Mouse (Mus musculus): ENCODE data around the gene 2210016L21Rik. TPM values are rescaled to one million over a fixed set of nuclear protein-coding genes. Genes with fewer than 3 reads are reported as not detected.
"Not testable (repeated sequence)": the region's sequence is repeated elsewhere in the genome, so short reads cannot be mapped to it uniquely, and the experiment has no call there.

The 2210016L21Rik gene
- polyA plus RNA-seq, 1 experiment: 19.6 TPM

GRCm38 (mm10) chr5:114933206-114933605 lies 8.8 kb upstream of the 2210016L21Rik start:
- TF ChIP-seq TCF3 (IDR thresholded peaks at IDR 0.05; ENCODE audit: insufficient read length, low read depth): no peak
- no peak for TF ChIP-seq POLR2AphosphoS2 (IDR thresholded peaks at IDR 0.05; ENCODE audit: insufficient read length, low read depth)
- no peak for TF ChIP-seq MAX (IDR thresholded peaks at IDR 0.05; ENCODE audit: low read depth)
- TF ChIP-seq CEBPB (IDR thresholded peaks at IDR 0.05; ENCODE audit: insufficient read depth, poor library complexity, severe bottlenecking): no peak
- TF ChIP-seq TCF12 (IDR thresholded peaks at IDR 0.05; ENCODE audit: insufficient read depth, poor library complexity, severe bottlenecking): no peak
- TF ChIP-seq POLR2A (IDR thresholded peaks at IDR 0.05; ENCODE audit: insufficient read length, low read depth): no peak
- no peak for TF ChIP-seq MYOD1 (IDR thresholded peaks at IDR 0.05; ENCODE audit: control insufficient read depth in 1 of 3, insufficient read length in 2 of 3, low read depth in 2 of 3)
- Histone ChIP-seq H3K27me3 (ENCODE audit: control insufficient read depth, insufficient read depth, insufficient read length) (no peaks in the 10 kb centered on the region), H3ac (ENCODE audit: control insufficient read depth, insufficient read length) (no peak overlapping the region), H3K79me2 (ENCODE audit: control insufficient read depth, insufficient read depth) (no peaks in the 10 kb centered on the region), H3K36me3 (ENCODE audit: control insufficient read depth, insufficient read depth) (no peaks in the 10 kb centered on the region), H3K4me3 (no peak overlapping the region), H3K4me2 (ENCODE audit: low read depth) (no peak overlapping the region)

DNA sequence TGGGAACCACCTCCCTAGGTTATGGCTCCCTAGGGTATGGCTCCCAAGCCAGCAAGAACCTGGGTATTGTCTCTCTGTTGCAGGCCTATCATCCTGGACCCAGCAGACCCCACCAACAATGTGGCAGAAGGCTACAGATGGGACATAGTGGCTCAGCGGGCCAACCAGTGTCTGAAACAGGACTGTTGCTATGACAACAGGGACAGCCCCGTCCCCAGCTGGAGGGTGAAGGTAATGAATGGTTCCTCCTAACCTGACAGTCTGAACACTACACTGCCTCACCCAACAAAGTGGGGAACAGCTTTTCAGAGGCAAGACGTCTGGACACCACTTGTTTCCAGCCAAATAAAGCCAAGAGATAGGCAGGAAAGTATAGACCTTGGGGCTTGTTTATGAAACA lies 6.1 kb upstream of the 2210016L21Rik start:
- TF ChIP-seq POLR2A (IDR thresholded peaks at IDR 0.05; ENCODE audit: insufficient read length, low read depth): no peak
- no peak for TF ChIP-seq TCF3 (IDR thresholded peaks at IDR 0.05; ENCODE audit: insufficient read length, low read depth)
- TF ChIP-seq REST (IDR thresholded peaks at IDR 0.05; ENCODE audit: insufficient read depth, insufficient read length): no peak
- TF ChIP-seq CEBPB (IDR thresholded peaks at IDR 0.05; ENCODE audit: insufficient read depth, poor library complexity, severe bottlenecking): no peak
- no peak for TF ChIP-seq MYOD1 (IDR thresholded peaks at IDR 0.05; ENCODE audit: control insufficient read depth in 1 of 3, insufficient read length in 2 of 3, low read depth in 2 of 3)
- TF ChIP-seq MAX (IDR thresholded peaks at IDR 0.05; ENCODE audit: low read depth): no peak
- Histone ChIP-seq H3K4me3 (no peak overlapping the region), H3K27me3 (ENCODE audit: control insufficient read depth, insufficient read depth, insufficient read length) (no peaks in the 10 kb centered on the region), H3K36me3 (ENCODE audit: control insufficient read depth, insufficient read depth) (no peaks in the 10 kb centered on the region), H3K79me2 (ENCODE audit: control insufficient read depth, insufficient read depth) (no peaks in the 10 kb centered on the region), H3K4me2 (ENCODE audit: low read depth) (no peak overlapping the region), H3ac (ENCODE audit: control insufficient read depth, insufficient read length) (no peak overlapping the region)

DNA sequence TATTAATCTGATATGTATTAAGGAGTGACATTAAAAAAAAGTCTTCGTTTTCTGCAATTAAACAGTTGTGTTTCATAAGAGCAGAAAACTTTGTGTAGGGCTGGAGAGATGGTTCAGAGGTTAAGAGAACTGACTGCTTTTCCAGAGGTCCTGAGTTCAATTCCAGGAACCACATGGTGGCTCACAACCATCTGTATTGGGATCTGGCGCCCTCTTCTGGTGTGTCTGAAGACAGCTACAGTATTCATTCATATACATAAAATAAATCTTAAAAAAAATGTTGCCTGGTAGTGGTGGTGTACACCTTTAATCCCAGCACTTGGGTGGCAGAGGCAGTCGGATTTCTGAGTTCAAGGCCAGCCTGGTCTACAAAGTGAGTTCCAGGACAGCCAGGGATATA lies 820 bp upstream of the 2210016L21Rik start:
- not testable (repeated sequence) for H3K27me3 ChIP-seq (ENCODE audit: control insufficient read depth, insufficient read depth, insufficient read length); H3K36me3 ChIP-seq (ENCODE audit: control insufficient read depth, insufficient read depth); H3ac ChIP-seq (ENCODE audit: control insufficient read depth, insufficient read length)
- H3K79me2 ChIP-seq (ENCODE audit: control insufficient read depth, insufficient read depth): peaks cover 12% of the 10 kb centered on the region
- peak overlapping the region; percentile 66 for H3K4me3 ChIP-seq
- peak overlapping the region; percentile 93 for H3K4me2 ChIP-seq (ENCODE audit: low read depth)

DNA sequence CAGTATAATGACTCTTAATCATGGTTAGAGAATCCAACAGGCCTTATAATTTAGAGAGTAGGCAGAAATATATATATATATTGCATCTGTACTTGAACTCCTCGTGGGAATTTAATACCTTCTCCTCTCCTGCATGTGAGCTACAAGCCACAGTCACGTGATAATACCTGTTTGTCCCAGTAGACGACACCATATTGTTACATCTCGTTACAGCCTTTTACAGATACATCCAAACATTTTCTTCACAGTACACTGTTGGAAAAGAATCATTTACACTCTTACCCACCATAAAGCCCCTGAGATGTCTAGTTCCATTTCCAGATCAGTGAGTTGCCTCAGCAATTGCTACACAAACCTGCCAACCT lies 790 bp downstream of the 2210016L21Rik start:
- TF ChIP-seq TCF3 (IDR thresholded peaks at IDR 0.05; ENCODE audit: insufficient read length, low read depth) (no peak), USF1 (IDR thresholded peaks at IDR 0.05; ENCODE audit: low read depth) (peak; percentile 60)
- peak overlapping the region; percentile 59 for H3ac ChIP-seq (ENCODE audit: control insufficient read depth, insufficient read length)
- H3K27me3 ChIP-seq (ENCODE audit: control insufficient read depth, insufficient read depth, insufficient read length): no peaks in the 10 kb centered on the region

GRCm38 (mm10) chr5:114945072-114945471 lies 3.1 kb downstream of the 2210016L21Rik start:
- Histone ChIP-seq H3K27me3 (ENCODE audit: control insufficient read depth, insufficient read depth, insufficient read length) (no peaks in the 10 kb centered on the region), H3K4me3 (no peak overlapping the region), H3K79me2 (ENCODE audit: control insufficient read depth, insufficient read depth) (peaks cover 12% of the 10 kb centered on the region), H3K4me2 (ENCODE audit: low read depth) (no peak overlapping the region), H3ac (ENCODE audit: control insufficient read depth, insufficient read length) (no peak overlapping the region), H3K36me3 (ENCODE audit: control insufficient read depth, insufficient read depth) (peaks cover 5% of the 10 kb centered on the region)
- no peak for TF ChIP-seq MAX (IDR thresholded peaks at IDR 0.05; ENCODE audit: low read depth)
- no peak for TF ChIP-seq TCF12 (IDR thresholded peaks at IDR 0.05; ENCODE audit: insufficient read depth, poor library complexity, severe bottlenecking)
- TF ChIP-seq POLR2AphosphoS2 (IDR thresholded peaks at IDR 0.05; ENCODE audit: insufficient read length, low read depth): no peak
- TF ChIP-seq USF1 (IDR thresholded peaks at IDR 0.05; ENCODE audit: low read depth): no peak
- no peak for TF ChIP-seq SRF (IDR thresholded peaks at IDR 0.05; ENCODE audit: control insufficient read depth, insufficient read length, low read depth)
- TF ChIP-seq E2F4 (IDR thresholded peaks at IDR 0.05; ENCODE audit: insufficient read depth): no peak

More for the DNA sequence above, 790 bp downstream of the 2210016L21Rik start:
- Histone ChIP-seq H3K4me2 (ENCODE audit: low read depth) (peak overlapping the region; percentile 70), H3K79me2 (ENCODE audit: control insufficient read depth, insufficient read depth) (peaks cover 12% of the 10 kb centered on the region), H3K4me3 (peak overlapping the region; percentile 66), H3K36me3 (ENCODE audit: control insufficient read depth, insufficient read depth) (peaks cover 5% of the 10 kb centered on the region)

DNA sequence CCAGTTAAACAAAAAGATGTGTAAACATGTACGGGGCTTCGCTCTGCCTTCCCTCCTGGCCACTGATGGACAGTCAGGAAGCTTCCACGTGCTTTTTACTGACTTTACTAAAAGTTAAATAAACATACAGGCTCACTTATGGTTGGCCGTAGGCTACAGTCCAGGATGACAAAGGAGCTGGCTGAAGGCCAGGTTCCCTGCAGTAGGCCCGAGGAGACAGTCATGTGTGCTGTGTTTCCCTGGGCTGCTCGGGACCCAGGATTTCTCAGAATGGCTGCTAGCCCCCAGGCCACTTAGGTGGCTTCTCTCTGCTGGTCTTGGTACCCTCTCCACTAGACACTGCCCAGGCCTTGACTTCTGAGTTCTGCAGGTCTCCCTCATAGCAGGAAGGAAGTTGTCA lies 6.9 kb downstream of the 2210016L21Rik start:
- Histone ChIP-seq H3K27me3 (ENCODE audit: control insufficient read depth, insufficient read depth, insufficient read length) (no peaks in the 10 kb centered on the region), H3K4me2 (ENCODE audit: low read depth) (no peak overlapping the region), H3K4me3 (no peak overlapping the region), H3K36me3 (ENCODE audit: control insufficient read depth, insufficient read depth) (peaks cover 5% of the 10 kb centered on the region), H3K79me2 (ENCODE audit: control insufficient read depth, insufficient read depth) (no peaks in the 10 kb centered on the region), H3ac (ENCODE audit: control insufficient read depth, insufficient read length) (no peak overlapping the region)
- no peak for TF ChIP-seq REST (IDR thresholded peaks at IDR 0.05; ENCODE audit: insufficient read depth, insufficient read length)
- no peak for TF ChIP-seq TCF12 (IDR thresholded peaks at IDR 0.05; ENCODE audit: insufficient read depth, poor library complexity, severe bottlenecking)
- no peak for TF ChIP-seq POLR2A (IDR thresholded peaks at IDR 0.05; ENCODE audit: insufficient read length, low read depth)
- no peak for TF ChIP-seq CEBPB (IDR thresholded peaks at IDR 0.05; ENCODE audit: insufficient read depth, poor library complexity, severe bottlenecking)
- TF ChIP-seq SRF (IDR thresholded peaks at IDR 0.05; ENCODE audit: control insufficient read depth, insufficient read length, low read depth): no peak
- TF ChIP-seq POLR2AphosphoS2 (IDR thresholded peaks at IDR 0.05; ENCODE audit: insufficient read length, low read depth): no peak
- TF ChIP-seq MAX (IDR thresholded peaks at IDR 0.05; ENCODE audit: low read depth): no peak
- TF ChIP-seq MYOG (IDR thresholded peaks at IDR 0.05; ENCODE audit: control insufficient read depth in 1 of 3, insufficient read depth in 1 of 3, insufficient read length in 2 of 3, low read depth in 2 of 3): no peak
- TF ChIP-seq USF1 (IDR thresholded peaks at IDR 0.05; ENCODE audit: low read depth): no peak
- no peak for TF ChIP-seq E2F4 (IDR thresholded peaks at IDR 0.05; ENCODE audit: insufficient read depth)
- TF ChIP-seq MYOD1 (IDR thresholded peaks at IDR 0.05; ENCODE audit: control insufficient read depth in 1 of 3, insufficient read length in 2 of 3, low read depth in 2 of 3): no peak
- TF ChIP-seq TCF3 (IDR thresholded peaks at IDR 0.05; ENCODE audit: insufficient read length, low read depth): no peak

Measured in myocyte (in vitro differentiated cells).